Mouse (Mus musculus) limb, embryonic 14.5 days (tissue): ENCODE results near the gene Lypla2. TPM values are rescaled to one million over a fixed set of nuclear protein-coding genes. Genes with fewer than 3 reads are reported as not detected.
A peak's percentile ranks its signal among the peaks of the same experiment; 100 is the strongest.

Experiments
- ATAC-seq: fragments of 200-750 bp; cut with Nextera tagmentation; 2 replicates; pipeline ENCODE4 v1.8.0; 2017; ENCODE audit warnings: low read depth, moderate number of reproducible peaks, moderate TSS enrichment; ENCODE audit not compliant: low FRiP score
- DNase-seq: peaks from one replicate; pipeline ENCODE4 v3.0.0-alpha.2; 2015; ENCODE audit warnings: low spot score
- H3K27ac ChIP-seq: fragments of 300-500 bp; sonication (generic); replicated peaks from 2 replicates; pipeline ENCODE4 v1.5.1; 2014; ENCODE audit warnings: low read depth, mild to moderate bottlenecking, low read length, moderate library complexity, mixed read lengths
- H3K27me3 ChIP-seq: fragments of 300-500 bp; sonication (generic); 2 replicates; pipeline ENCODE4 v1.6.1; 2014; ENCODE audit warnings: low read length, mixed read lengths; ENCODE audit not compliant: control insufficient read depth, insufficient read depth
- H3K36me3 ChIP-seq: fragments of 300-500 bp; sonication (generic); 2 replicates; pipeline ENCODE4 v1.6.1; 2014; ENCODE audit warnings: mild to moderate bottlenecking, low read length, moderate library complexity, mixed read lengths; ENCODE audit not compliant: control insufficient read depth, insufficient read depth
- H3K4me1 ChIP-seq: fragments of 300-500 bp; sonication (generic); 2 replicates; pipeline ENCODE4 v1.6.1; 2014; ENCODE audit warnings: antibody characterized with exemption, low read length, mixed read lengths; ENCODE audit not compliant: control insufficient read depth, insufficient read depth
- H3K4me2 ChIP-seq: fragments of 300-500 bp; sonication (generic); replicated peaks from 2 replicates; pipeline ENCODE4 v1.6.1; 2014; ENCODE audit warnings: low read depth, mild to moderate bottlenecking, low read length, moderate library complexity; ENCODE audit not compliant: severe bottlenecking
- H3K4me3 ChIP-seq: fragments of 300-500 bp; sonication (generic); replicated peaks from 2 replicates; pipeline ENCODE4 v1.5.1; 2014; ENCODE audit warnings: low read length
- H3K9ac ChIP-seq: fragments of 300-500 bp; sonication (generic); 2 replicates; pipeline ENCODE4 v1.6.1; 2014; ENCODE audit warnings: mild to moderate bottlenecking, low read depth, low read length, moderate library complexity; ENCODE audit not compliant: severe bottlenecking
- H3K9me3 ChIP-seq: fragments of 300-500 bp; sonication (generic); 2 replicates; pipeline ENCODE4 v1.6.1; 2016; ENCODE audit warnings: low read length; ENCODE audit not compliant: control insufficient read depth
- POLR2A ChIP-seq: fragments of 200-500 bp; IDR thresholded peaks from 2 replicates; pipeline ENCODE4 v1.8.0; 2012; ENCODE audit warnings: inconsistent platforms, mild to moderate bottlenecking, moderate library complexity, borderline replicate concordance; ENCODE audit not compliant: insufficient read depth, insufficient read length; ENCODE audit errors: extremely low read depth
- WGBS: fragments of 180-500 bp; shearing (Covaris S2); extraction: QIAGEN DNeasy Blood & Tissue Kit; methylation state at CpG from one replicate; pipeline ENCODE4 v1.1.7; 2014; 5-methylcytosine and 5-hydroxymethylcytosine counted together
- polyA plus RNA-seq, 2 experiments: library from polyadenylated mRNA; depleted of rRNA in 1 of 2; stranded (reverse) in 1 of 2; unstranded in 1 of 2; fragments of >200 nt; fragmentation: Nextera tagmentation in 1 of 2; extraction: Ambion mirVana in 1 of 2; gene quantifications; 2 replicates each; pipeline versions ENCODE4 v1.2.1 to v1.2.3; 2012 to 2014

Gene Lypla2
- polyA plus RNA-seq, 2 experiments: 105 to 106 TPM

DNA sequence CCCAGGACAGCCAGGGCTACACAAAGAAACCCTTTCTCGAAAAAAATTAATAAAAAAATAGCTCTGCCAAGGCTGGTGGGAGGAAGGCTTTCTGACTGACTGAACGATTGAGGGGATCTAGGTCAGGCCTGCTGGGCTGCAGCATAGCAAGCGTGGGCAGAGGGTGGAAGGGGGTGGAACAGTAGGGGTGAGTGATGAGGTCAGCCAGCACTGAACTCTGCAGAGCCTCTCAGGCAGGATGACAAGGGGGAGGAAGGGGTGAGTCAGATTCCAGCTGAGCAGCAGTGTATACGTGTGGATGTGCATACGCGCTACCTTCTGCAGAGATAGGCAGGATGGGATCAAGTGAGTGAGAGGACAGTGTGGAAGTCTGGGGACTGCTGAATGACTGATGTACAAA is 22.5 kb downstream of the Lypla2 start:
- 73% methylated on average over 6 of the region's 6 CpGs for WGBS

DNA sequence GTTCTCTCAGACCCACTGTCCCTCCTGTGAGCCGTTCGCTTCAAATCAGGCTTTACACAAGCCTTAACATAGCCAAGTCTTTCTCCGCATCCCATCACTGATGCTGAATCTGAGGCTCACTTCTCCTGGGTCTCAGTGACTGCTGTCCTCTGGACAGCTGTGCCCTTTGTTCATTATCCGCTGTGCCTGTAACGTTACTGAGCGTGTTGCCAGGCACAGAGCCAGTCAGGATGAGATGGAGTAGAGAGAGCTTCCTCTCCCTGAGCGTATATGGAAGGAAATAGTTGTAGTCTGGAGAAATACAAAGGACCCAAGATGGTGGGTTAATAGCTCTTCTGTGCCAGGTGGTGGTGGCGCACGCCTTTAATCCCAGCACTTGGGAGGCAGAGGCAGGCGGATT is 23.0 kb downstream of the Lypla2 start:
- Histone ChIP-seq H3K9me3 (no peaks in the 10 kb centered on the region), H3K9ac (no peak overlapping the region), H3K4me3 (no peak overlapping the region), H3K27ac (no peak overlapping the region), H3K36me3 (peaks cover 28% of the 10 kb centered on the region), H3K4me1 (peaks cover 9% of the 10 kb centered on the region; the same call in 1 of the 2 replicates), H3K27me3 (no peaks in the 10 kb centered on the region), H3K4me2 (no peak overlapping the region)
- DNase-seq (no peak), ATAC-seq (no peak)
- TF ChIP-seq POLR2A: no peak
- 89% methylated on average over 10 of the region's 10 CpGs for WGBS

More for the DNA sequence above, 22.5 kb downstream of the Lypla2 start:
- H3K27ac ChIP-seq: no peak overlapping the region
- H3K4me2 ChIP-seq: no peak overlapping the region
- ATAC-seq: no peak
- no peak overlapping the region for H3K4me3 ChIP-seq
- no peaks in the 10 kb centered on the region for H3K27me3 ChIP-seq
- no peaks in the 10 kb centered on the region for H3K9me3 ChIP-seq
- no peak for DNase-seq
- no peak overlapping the region for H3K9ac ChIP-seq
- TF ChIP-seq POLR2A: no peak
- peaks cover 9% of the 10 kb centered on the region; the same call in 1 of the 2 replicates for H3K4me1 ChIP-seq
- H3K36me3 ChIP-seq: peaks cover 32% of the 10 kb centered on the region

DNA sequence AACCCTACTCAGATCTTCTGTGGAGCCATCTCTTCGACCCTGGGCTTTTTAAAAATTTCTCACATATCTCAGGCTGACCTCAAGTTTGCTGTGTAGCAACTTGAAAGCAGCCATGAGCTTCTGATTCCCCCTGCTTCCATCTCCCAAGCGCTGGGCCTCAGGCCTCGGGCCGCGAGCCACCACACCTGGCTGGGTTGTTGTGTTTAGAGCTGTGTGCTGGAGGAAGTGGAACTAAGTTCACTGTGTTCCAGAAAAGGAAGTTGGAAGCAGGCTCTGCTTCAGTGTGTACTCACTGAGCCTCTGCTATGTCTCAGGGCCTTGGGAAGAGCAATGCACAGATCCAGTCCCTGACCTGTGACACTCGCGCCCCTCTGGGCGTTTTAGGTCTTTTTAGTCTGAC is 24.3 kb downstream of the Lypla2 start:
- Histone ChIP-seq H3K27me3 (no peaks in the 10 kb centered on the region), H3K9ac (no peak overlapping the region), H3K36me3 (peaks cover 23% of the 10 kb centered on the region), H3K27ac (no peak overlapping the region), H3K4me2 (no peak overlapping the region), H3K4me3 (no peak overlapping the region), H3K4me1 (peaks cover 9% of the 10 kb centered on the region; the same call in 1 of the 2 replicates), H3K9me3 (no peaks in the 10 kb centered on the region)
- DNase-seq (no peak), ATAC-seq (no peak)
- WGBS: 91% methylated on average over 8 of the region's 8 CpGs
- TF ChIP-seq POLR2A: no peak

DNA sequence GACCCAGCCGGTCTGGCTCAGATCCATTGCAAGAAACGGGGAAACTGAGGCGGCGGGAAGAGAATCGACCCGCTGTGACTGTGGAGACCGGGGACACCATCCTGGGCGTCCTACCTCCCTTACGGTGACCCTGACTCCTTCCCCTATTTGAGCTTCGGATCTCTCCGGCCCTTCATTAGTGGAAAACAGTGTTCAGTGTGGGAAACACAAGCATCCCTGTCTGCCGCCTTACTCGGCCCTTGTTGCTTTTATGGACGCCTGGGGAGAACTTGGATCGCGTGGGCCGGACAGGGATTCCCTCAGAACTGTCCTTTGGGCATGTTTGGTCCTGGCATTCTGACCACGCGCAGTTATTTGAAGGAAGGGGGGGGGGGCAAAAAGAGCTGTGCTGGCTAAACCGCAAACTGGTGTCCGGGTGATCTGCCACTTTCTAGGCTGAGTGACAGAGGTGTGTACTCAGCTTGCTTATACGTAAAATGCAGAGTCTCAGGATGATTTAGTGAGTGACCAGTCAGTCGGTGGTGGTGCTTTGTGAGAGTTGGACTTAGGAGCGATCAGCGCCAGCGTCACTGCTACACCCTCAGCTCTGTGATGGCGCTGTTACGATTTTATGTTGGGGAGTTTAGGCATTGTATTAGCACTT is 25.6 kb downstream of the Lypla2 start:
- 2% methylated on average over 28 of the region's 28 CpGs for WGBS

DNA sequence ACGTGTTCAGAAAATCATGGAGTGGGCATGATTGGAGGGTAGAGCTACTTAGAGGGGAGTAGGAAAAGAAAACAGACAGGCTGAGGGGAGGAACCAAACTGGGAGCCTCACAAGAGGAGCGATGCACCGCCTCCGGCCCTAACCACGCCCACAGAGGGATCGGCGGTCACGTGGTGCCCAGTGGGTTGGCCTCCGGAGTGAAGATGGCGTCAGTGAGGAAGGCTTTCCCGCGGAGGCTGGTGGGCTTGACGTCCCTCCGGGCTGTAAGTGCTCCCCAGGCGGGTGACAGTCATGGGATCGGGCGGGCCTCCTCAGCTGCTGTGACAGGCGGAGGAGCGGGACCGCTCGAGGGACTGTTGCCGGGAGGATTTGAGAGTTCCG is 26.2 kb downstream of the Lypla2 start, which contains the start of gene Hmgcl:
Gene Hmgcl, plus strand, starts transcription at position 171 of the 381 bp plus-strand sequence.
- H3K9me3 ChIP-seq: no peaks in the 10 kb centered on the region
- peaks cover 8% of the 10 kb centered on the region for H3K36me3 ChIP-seq
- peak; percentile 93 for DNase-seq
- H3K27ac ChIP-seq: peak within 1 kb of the TSS; percentile 49
- WGBS: 0% methylated on average over 23 of the region's 23 CpGs
- H3K4me3 ChIP-seq: peak within 1 kb of the TSS; percentile 79
- TF ChIP-seq POLR2A: 0 out of 2 replicates have a peak, but pooled peaks have one; percentile 51
- H3K4me2 ChIP-seq: peak within 1 kb of the TSS; percentile 54
- H3K27me3 ChIP-seq: no peaks in the 10 kb centered on the region
- peaks cover 9% of the 10 kb centered on the region; the same call in 1 of the 2 replicates for H3K4me1 ChIP-seq
- H3K9ac ChIP-seq: peak within 1 kb of the TSS; percentile 71
- ATAC-seq: peak; percentile 95

More for the DNA sequence above, 25.6 kb downstream of the Lypla2 start:
- H3K9ac ChIP-seq: peak overlapping the region; percentile 71
- ATAC-seq (0 out of 2 replicates have a peak, but pooled peaks have one; percentile 12), DNase-seq (no peak)
- peak overlapping the region; percentile 79 for H3K4me3 ChIP-seq
- no peaks in the 10 kb centered on the region for H3K9me3 ChIP-seq
- H3K27me3 ChIP-seq: no peaks in the 10 kb centered on the region
- H3K36me3 ChIP-seq: peaks cover 13% of the 10 kb centered on the region
- H3K4me2 ChIP-seq: peak overlapping the region; percentile 54
- no peak for TF ChIP-seq POLR2A
- H3K4me1 ChIP-seq: peaks cover 9% of the 10 kb centered on the region; the same call in 1 of the 2 replicates
- H3K27ac ChIP-seq: peak overlapping the region; percentile 34; the same call in 1 of the 2 replicates
